Mouse (Mus musculus) megakaryocyte, embryonic 14.5 days (primary cell): ENCODE data around the gene Cwc22.

Experiments used
- FLI1 ChIP-seq: IDR thresholded peaks from 2 replicates; pipeline ENCODE4 v1.6.1; 2012; ENCODE audit warnings: low read length, inconsistent platforms, mixed read lengths
- GATA1 ChIP-seq: IDR thresholded peaks from 3 replicates; pipeline ENCODE4 v1.6.1; 2012; ENCODE audit warnings: mixed read lengths, low read length, inconsistent platforms, borderline replicate concordance

DNA sequence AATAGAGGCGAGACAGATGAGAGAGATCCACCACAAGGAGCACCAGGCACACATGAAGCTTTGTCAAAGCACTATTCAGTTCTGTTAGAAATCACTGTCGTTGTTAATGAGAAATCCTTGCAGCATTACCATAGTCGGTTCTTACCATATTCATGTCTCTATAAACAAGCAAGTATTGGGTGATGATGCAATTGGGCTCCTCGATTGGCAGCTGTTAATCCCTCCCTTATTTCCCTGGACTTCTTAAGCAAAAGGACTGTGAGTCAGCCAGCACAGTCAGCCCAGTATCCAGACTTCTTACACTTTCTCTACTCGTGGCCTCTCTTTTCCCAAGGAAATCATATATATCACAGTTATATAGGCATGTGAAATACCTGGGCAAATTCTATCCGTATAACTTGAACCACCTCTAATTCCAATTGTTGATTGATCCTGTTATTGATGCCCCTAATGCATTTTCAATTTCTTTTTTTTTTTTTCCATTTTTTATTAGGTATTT, 5.3 kb upstream of the Cwc22 start:
- TF ChIP-seq GATA1 (no peak), FLI1 (no peak)
